Mouse (Mus musculus) gastrocnemius, postnatal 14 days (tissue): ENCODE measurements around the gene C2cd2. TPM values are rescaled to one million over a fixed set of nuclear protein-coding genes. Genes with fewer than 3 reads are reported as not detected.

ENCODE experiments used
- DNase-seq: peaks from one replicate; pipeline ENCODE4 v3.0.0; 2021; ENCODE audit warnings: mixed read lengths
- intact Hi-C: fragments of 180-260 bp; cut with DNase I; formaldehyde crosslinking; loops from one replicate; pipeline ENCODE4 v1.15.1; 2025; ENCODE audit warnings: low total_unique reads
- total RNA-seq, 2 experiments: library from RNA; stranded (reverse); gene quantifications; 2 replicates each; pipeline ENCODE4 v1.2.3; 2021

Gene C2cd2
- total RNA-seq, 2 experiments from 2014 or later, result 83.9 to 109 TPM

GRCm38 (mm10) chr16:97905449-97905991 is 56.9 kb downstream of the C2cd2 start:
- intact Hi-C loops, result no loop called here
- no peak for DNase-seq

GRCm38 (mm10) chr16:97904035-97904434 is 58.4 kb downstream of the C2cd2 start:
- DNase-seq, result no peak
- intact Hi-C loops, result no loop called here

DNA sequence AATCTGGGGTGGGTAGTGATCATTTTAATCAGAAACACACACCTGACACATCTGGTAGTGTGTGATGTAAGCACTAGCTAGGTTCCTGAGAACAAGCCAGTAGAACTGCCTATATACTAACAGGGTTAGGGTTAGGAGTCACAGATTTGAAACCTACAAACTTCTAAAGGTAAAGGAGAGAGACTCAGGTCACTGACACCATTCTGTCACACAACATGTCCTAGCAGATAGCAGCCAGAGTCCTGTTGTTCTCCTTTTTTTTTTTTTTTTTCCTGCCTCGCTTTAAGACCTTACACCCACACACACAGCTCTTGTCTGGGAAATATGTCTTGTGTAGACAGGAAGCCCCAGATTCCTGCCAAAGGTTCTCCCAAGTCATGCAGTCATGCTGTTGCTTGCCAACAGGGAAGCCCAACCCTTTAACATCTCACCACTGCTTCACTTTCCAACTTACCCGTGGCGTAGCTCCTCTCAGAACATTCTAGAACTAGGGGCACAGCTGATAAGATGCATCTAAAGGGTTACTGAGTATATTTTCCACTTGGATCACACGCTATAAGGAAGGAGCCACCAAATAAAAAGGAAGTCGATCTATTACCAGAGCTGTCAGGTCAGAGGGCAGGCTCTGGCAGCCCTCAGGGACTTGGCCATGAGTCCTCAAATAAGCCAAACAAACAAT is 64.9 kb downstream of the C2cd2 start:
- intact Hi-C loops, result no loop called here

GRCm38 (mm10) chr16:97887762-97888161 is 74.6 kb downstream of the C2cd2 start:
- intact Hi-C loops, result no loop called here
- DNase-seq, result no peak

More for the DNA sequence above, 64.9 kb downstream of the C2cd2 start:
- DNase-seq, result peak; percentile 67

DNA sequence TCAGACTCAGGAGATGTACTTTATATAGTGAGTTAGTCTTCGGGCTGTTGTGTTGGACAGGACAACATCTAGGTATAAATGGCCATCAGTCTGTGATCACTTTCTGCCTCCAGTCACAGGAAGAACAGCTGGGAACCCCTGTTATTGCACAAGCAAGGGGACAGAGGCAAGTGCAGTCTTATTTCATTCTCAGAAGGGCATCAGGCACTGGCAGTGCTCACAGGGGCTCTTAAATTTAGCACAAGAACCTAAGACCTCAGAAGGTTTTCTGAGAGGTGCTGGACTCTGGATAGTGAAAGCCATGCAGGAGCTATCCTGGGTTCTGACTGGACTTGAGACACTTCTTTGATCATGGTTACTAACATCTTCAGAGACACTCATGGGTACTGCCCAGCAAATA is 78.7 kb downstream of the C2cd2 start:
- intact Hi-C loops, result no loop called here
- DNase-seq, result no peak

DNA sequence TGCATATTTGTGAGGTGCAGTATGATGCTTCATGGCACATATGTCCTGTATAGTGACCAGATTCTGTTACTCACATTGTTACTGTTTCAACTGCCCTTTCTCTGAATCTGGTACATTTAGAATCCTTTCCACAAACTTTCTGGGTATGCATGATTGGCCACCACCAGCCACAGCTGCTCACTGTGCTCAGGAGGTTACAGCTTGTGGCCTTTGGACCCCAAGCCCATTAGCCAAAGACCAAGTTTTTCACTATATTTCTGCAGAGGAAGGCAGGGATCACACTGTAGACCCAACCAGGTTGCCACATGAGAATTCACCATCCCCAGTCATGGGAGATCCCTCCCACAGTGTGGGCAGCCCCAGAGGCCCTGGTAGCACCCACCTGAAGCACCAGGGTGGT is 79.5 kb downstream of the C2cd2 start:
- intact Hi-C loops, result no loop called here
- no peak for DNase-seq

GRCm38 (mm10) chr16:97879134-97879533 is 83.3 kb downstream of the C2cd2 start:
- peak; percentile 24 for DNase-seq
- intact Hi-C loops, result no loop called here

DNA sequence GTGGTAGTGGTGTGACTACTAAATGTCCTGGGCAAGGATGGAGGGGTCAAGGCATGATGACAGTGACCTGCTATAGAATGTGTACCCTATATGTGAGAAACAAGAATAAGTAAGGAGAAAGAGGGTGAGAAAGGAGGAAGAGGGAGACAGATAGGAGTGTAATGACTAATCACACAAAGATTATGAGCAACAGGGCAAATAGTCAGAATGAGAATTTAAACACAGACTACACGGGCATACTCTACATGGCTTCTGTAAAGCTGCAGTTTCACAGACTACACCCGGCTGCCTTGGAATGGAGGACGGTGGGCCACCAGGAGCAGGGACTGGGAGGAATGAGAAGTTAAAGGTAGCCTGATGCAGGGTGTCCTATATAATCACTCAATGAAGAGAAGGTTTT is 84.9 kb downstream of the C2cd2 start:
- intact Hi-C loops, result no loop called here
- DNase-seq, result no peak

- intact Hi-C loops, result no loop called here
- DNase-seq, result no peak
Observed at GRCm38 (mm10) chr16:97875101-97875500, 87.3 kb downstream of the C2cd2 start.

DNA sequence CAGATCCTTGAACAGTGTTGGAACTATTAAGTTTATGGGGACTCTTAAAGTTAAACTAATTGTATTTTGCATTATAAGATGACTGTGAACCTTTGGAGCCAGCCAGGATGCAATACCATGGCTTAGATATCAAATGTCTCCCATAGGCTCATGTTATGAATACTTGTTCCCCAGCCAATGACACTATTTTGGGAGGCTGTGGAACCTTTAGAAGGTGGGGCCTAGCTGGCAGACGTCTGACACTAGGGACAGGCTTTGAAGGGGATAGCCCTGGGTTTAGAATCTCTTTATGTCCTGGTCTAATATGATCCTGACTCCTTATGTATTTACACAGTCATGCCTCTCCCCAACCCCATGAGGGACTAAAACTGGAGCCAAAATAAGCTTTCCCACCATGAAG is 88.0 kb downstream of the C2cd2 start:
- no peak for DNase-seq
- intact Hi-C loops, result no loop called here

- no peak for DNase-seq
- intact Hi-C loops, result no loop called here
Observed at GRCm38 (mm10) chr16:97872657-97873056, 89.7 kb downstream of the C2cd2 start.

DNA sequence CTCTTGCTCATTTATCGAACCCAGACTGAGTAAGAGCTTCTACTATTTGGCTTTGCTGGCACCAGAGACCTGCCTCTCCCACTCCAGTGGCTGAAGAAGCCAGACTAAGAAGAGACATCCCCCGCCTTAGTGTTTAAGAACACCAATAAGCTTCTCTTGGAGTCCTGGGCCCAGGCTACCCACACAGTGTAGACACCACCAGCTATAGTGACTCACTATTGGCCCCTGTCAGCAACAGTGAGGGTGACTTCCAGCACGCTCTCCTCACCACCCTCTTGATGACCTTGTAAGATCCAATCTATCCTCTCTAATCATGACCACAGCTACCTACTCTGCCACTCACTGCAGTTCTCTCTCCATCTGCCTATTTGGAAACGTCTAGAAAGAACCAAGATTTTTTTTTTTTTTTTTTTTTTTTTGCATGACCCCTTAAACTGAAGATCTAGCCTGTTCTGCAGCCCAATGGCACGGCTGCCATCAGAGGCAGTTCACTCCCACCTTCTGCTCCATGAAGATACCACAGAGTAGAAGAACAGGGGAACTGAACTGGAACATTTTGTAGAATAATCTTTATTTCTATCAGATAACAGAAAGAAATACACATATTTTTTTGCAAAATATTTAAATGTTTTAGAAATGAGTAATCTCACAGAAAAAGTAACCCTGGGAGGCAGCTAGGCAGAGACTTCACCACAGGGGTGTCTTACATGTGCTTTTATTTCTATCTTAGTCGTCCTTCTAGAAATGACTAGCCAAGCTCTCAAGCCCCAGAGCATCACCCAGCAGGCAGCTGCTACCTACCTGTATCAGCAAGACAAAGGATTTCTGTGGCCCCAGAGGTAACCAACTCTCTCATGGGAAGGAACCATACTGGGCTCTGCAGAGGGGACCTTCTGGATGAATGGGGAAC is 93.0 kb downstream of the C2cd2 start:
- intact Hi-C loops, result loop anchor here (10.0 kb wide), 1 partner anchor 45 kb away; no protein-coding TSS in a partner anchor
- no peak for DNase-seq

- intact Hi-C loops, result loop anchor here (10.0 kb wide), 1 partner anchor 51 kb away; no protein-coding TSS in a partner anchor
Observed at GRCm38 (mm10) chr16:97863932-97864467, 98.4 kb downstream of the C2cd2 start.

DNA sequence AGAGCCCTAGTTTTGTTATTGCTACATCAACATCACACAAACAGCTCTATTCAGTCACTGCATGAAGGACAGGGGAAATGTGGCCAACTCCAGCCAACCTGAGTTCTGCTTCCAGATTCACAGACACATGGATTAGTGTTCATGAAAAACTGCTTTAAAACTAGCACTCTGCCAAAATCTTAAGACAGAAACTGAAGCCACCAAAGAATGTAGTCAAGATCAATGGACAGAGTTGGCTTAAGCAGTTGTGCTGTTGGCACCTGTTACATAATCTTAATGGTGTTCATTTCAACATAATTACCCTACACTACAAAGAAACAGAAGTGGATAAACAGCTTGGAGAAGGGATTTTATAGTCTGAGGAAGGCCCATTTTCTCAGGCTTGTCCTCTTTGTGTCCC is 106.3 kb downstream of the C2cd2 start:
- intact Hi-C loops, result no loop called here
- no peak for DNase-seq

More at GRCm38 (mm10) chr16:97863932-97864467, 98.4 kb downstream of the C2cd2 start:
- DNase-seq, result no peak

DNA sequence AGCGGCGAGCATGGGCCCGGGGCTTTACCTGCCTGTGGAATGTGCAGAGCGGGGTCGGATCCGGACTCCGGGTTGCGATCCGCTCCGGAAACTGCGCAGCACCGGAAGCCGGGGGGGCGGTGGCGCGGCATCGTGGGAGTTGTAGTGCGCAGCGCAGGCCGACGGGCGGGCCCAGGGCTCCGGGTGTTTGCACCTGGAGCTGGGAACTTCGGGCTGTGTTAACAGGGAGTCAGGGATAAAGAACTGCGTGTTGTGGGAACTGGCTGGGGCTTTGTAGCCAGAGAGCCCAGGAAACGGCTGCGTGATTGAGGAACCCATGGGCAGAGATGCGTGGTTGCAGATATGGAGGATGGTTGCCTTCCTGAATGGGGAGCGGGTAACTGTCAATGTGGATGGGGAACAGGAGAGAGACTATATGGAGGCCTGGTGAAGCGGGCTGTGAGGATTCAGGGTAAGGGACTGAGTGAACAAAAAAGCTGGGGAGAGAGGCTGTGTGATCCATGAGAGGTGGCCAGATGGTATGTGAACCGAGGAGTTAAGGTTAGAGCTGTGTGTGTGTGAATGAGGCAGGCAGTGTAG is 110.6 kb downstream of the C2cd2 start, which contains the start of gene Prdm15:
Gene Prdm15 (minus strand): TSS at position 110 of the 579 bp plus-strand sequence.
- DNase-seq, result peak; percentile 89
- intact Hi-C loops, result no loop called here

- intact Hi-C loops, result no loop called here
- peak; percentile 91 for DNase-seq
Observed at GRCm38 (mm10) chr16:97851061-97851740, 111.2 kb downstream of the C2cd2 start.

GRCm38 (mm10) chr16:97850667-97851060 is 111.7 kb downstream of the C2cd2 start:
- intact Hi-C loops, result no loop called here
- DNase-seq, result no peak

DNA sequence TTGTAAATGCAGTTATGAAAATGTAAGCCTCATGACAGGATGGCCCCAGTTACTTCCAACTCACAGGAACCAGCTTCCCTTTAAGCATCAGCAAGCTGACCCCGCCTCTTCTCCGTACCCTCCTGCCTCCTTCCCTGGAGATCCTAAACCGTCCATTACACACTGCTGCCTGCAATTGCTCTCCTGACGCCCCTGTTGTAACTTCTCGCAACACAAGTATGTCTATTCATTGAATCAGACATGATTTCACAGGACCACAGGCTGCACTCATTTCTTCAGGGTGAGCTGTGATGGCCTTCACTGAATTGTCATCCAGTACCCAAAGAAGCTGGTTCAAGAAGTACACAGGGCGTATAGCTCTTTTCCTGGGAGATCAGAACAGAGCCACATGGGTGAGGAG is 113.6 kb downstream of the C2cd2 start:
- intact Hi-C loops, result no loop called here
- DNase-seq, result no peak
